Mouse (Mus musculus) liver, embryonic 16.5 days (tissue): ENCODE measurements around the gene Zfp770. TPM values are rescaled to one million over a fixed set of nuclear protein-coding genes. Genes with fewer than 3 reads are reported as not detected.

Experiments used
- ATAC-seq: fragments of 200-750 bp; cut with Nextera tagmentation; 2 replicates; pipeline ENCODE4 v1.8.0; 2017; ENCODE audit warnings: low read depth, mild to moderate bottlenecking, moderate number of reproducible peaks, moderate library complexity
- H3K27ac ChIP-seq: fragments of 300-500 bp; sonication (generic); 2 replicates; pipeline ENCODE4 v1.5.1; 2014; ENCODE audit warnings: mild to moderate bottlenecking, low read length
- H3K27me3 ChIP-seq: fragments of 300-500 bp; sonication (generic); 2 replicates; pipeline ENCODE4 v1.6.1; 2014; ENCODE audit warnings: low read depth, low read length, mixed read lengths; ENCODE audit not compliant: control insufficient read depth, insufficient read depth
- H3K36me3 ChIP-seq: fragments of 300-500 bp; sonication (generic); 2 replicates; pipeline ENCODE4 v1.6.1; 2014; ENCODE audit warnings: mild to moderate bottlenecking; ENCODE audit not compliant: control insufficient read depth, insufficient read depth
- H3K4me1 ChIP-seq: fragments of 300-500 bp; sonication (generic); 2 replicates; pipeline ENCODE4 v1.6.1; 2014; ENCODE audit warnings: low read depth, low read length, mixed read lengths; ENCODE audit not compliant: control insufficient read depth
- H3K4me2 ChIP-seq: fragments of 300-500 bp; sonication (generic); 2 replicates; pipeline ENCODE4 v1.6.1; 2014; ENCODE audit warnings: low read depth, low read length, mixed read lengths
- H3K4me3 ChIP-seq: fragments of 300-500 bp; sonication (generic); 2 replicates; pipeline ENCODE4 v1.5.1; 2014; ENCODE audit warnings: low read depth, mild to moderate bottlenecking, low read length
- H3K9ac ChIP-seq: fragments of 300-500 bp; sonication (generic); 2 replicates; pipeline ENCODE4 v1.6.1; 2014; ENCODE audit warnings: low read depth, low read length
- H3K9me3 ChIP-seq: fragments of 300-500 bp; sonication (generic); replicated peaks from 2 replicates; pipeline ENCODE4 v1.6.1; 2016; ENCODE audit warnings: low read length; ENCODE audit not compliant: control insufficient read depth
- WGBS: fragments of 180-500 bp; shearing (Covaris S2); extraction: QIAGEN DNeasy Blood & Tissue Kit; methylation state at CpG from one replicate; pipeline ENCODE4 v1.1.7; 2014; ENCODE audit not compliant: insufficient replicate concordance; 5-methylcytosine and 5-hydroxymethylcytosine counted together
- polyA plus RNA-seq: library from polyadenylated mRNA; unstranded; fragments of >200 nt; fragmentation: Nextera tagmentation; extraction: Ambion mirVana; gene quantifications from 2 replicates; pipeline ENCODE4 v1.2.1, GENCODE M21; 2015

The Zfp770 gene
- polyA plus RNA-seq: 0.97 and 1.1 TPM in 2 replicates

DNA sequence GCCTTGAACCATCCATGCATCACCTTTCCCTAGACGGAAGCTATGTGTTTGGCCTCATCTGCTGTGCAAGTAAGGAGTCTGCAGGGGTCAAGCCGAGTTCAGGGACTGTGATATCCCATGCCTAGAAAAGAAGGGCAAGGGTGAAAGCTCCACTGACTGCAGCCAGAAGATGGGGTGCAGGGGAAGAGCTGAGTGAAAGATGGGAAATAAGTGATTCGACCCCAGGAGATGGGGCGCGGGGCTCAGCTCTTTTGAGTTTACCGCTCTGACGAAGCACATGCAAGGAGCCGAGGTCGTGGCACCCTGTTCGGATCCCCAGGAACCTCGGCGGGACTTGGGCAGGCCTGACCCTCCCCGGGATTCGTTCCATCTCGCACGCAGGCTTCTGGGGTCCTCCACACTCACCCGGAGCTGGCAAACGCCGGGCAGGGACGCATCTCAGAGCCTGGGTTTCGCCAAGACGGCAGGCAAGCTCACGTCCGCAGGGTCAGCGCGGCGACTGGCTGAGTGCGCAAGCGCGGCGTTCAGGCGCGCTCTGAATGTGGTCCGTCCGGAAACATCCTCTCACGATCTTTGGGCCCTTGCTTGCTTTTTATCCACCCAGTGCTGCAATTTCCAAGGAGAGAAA is at the start of gene Zfp770:
TSS of gene Zfp770 (minus strand) at position 538 of the 628 bp plus-strand sequence.
- under 1% methylated on average over 36 of the region's 36 CpGs for WGBS

GRCm38 (mm10) chr2:114249440-114249839 is 48.2 kb upstream of the Zfp770 start:
- Histone ChIP-seq H3K27me3 (no peaks in the 10 kb centered on the region), H3K36me3 (no peaks in the 10 kb centered on the region), H3K4me1 (no peaks in the 10 kb centered on the region), H3K9me3 (no peaks in the 10 kb centered on the region), H3K9ac (no peak overlapping the region), H3K4me3 (no peak overlapping the region), H3K27ac (no peak overlapping the region), H3K4me2 (no peak overlapping the region)
- 64% methylated on average over 6 of the region's 6 CpGs for WGBS
- no peak for ATAC-seq

More for the DNA sequence above, at the start of gene Zfp770:
- Histone ChIP-seq H3K4me3 (peak within 1 kb of the TSS; percentile 81), H3K27ac (peak within 1 kb of the TSS; percentile 54), H3K4me2 (peak within 1 kb of the TSS; percentile 76), H3K9me3 (no peaks in the 10 kb centered on the region), H3K36me3 (peaks cover 4% of the 10 kb centered on the region; the same call in 1 of the 2 replicates), H3K4me1 (no peaks in the 10 kb centered on the region; the same call in none of the 2 replicates), H3K27me3 (no peaks in the 10 kb centered on the region), H3K9ac (peak within 1 kb of the TSS; percentile 81)
- ATAC-seq: peak; percentile 84

DNA sequence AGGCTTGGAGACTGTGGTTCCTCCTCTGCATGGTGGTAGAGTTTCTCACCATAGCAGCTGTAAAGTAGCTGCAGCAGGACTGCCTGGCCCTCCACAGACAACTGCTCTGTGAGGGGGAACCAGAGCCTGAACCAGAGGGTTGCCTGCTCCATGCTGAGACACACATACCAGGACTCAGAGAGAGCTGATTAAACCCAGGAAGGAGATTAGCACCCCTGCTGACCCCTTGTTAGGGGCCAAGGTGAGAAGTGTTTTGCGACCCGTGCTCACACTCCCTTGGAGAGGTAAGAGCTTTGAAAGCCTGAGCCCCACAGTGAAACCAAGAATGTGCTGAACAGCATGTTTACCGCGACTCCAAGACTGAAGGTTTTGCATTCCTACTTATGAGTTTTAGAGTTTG is 36.4 kb upstream of the Zfp770 start:
- 12% methylated on average over 4 of the region's 4 CpGs for WGBS

GRCm38 (mm10) chr2:114236566-114236965 is 35.3 kb upstream of the Zfp770 start:
- no peaks in the 10 kb centered on the region for H3K36me3 ChIP-seq
- no peaks in the 10 kb centered on the region for H3K9me3 ChIP-seq
- H3K27me3 ChIP-seq: no peaks in the 10 kb centered on the region
- no peak for ATAC-seq
- H3K4me3 ChIP-seq: no peak overlapping the region
- no peak overlapping the region for H3K9ac ChIP-seq
- 48% methylated on average over 1 of the region's 1 CpGs for WGBS
- no peaks in the 10 kb centered on the region for H3K4me1 ChIP-seq
- H3K27ac ChIP-seq: no peak overlapping the region
- H3K4me2 ChIP-seq: no peak overlapping the region

More for the DNA sequence above, 36.4 kb upstream of the Zfp770 start:
- no peaks in the 10 kb centered on the region for H3K9me3 ChIP-seq
- no peak overlapping the region for H3K27ac ChIP-seq
- H3K4me1 ChIP-seq: no peaks in the 10 kb centered on the region
- no peak for ATAC-seq
- H3K27me3 ChIP-seq: no peaks in the 10 kb centered on the region
- H3K4me3 ChIP-seq: no peak overlapping the region
- H3K4me2 ChIP-seq: no peak overlapping the region
- no peak overlapping the region for H3K9ac ChIP-seq
- no peaks in the 10 kb centered on the region for H3K36me3 ChIP-seq

- H3K9ac ChIP-seq: no peak overlapping the region
- no peak for ATAC-seq
- 73% methylated on average over 3 of the region's 3 CpGs for WGBS
- no peaks in the 10 kb centered on the region for H3K4me1 ChIP-seq
- no peaks in the 10 kb centered on the region for H3K27me3 ChIP-seq
- no peak overlapping the region for H3K4me3 ChIP-seq
- no peak overlapping the region for H3K27ac ChIP-seq
- no peaks in the 10 kb centered on the region for H3K36me3 ChIP-seq
- no peaks in the 10 kb centered on the region for H3K9me3 ChIP-seq
- no peak overlapping the region for H3K4me2 ChIP-seq
Measured at GRCm38 (mm10) chr2:114235584-114235983, 34.3 kb upstream of the Zfp770 start.

GRCm38 (mm10) chr2:114231248-114231647 is 30.0 kb upstream of the Zfp770 start:
- no peak overlapping the region for H3K4me3 ChIP-seq

DNA sequence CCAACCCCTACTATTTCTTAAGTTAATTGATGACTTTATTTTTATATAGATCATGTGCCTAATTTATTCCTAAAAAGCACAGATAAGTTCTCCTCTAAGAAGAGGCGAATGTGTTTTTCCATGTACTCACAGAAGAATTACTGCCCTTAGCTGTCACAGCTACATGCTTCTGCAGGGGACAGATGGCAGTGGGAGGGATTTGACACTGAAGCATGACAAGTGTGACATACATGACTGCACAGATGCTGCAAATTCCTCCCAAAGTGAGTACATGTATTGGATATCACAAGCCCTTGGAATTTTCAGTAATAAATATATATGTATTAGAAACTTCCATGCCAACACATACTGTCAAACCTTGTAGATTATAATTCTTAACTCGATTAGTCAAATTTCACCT is 27.4 kb upstream of the Zfp770 start:
- H3K4me3 ChIP-seq: no peak overlapping the region
- no peak overlapping the region for H3K4me2 ChIP-seq
- no peaks in the 10 kb centered on the region for H3K9me3 ChIP-seq
- H3K36me3 ChIP-seq: no peaks in the 10 kb centered on the region
- H3K27ac ChIP-seq: no peak overlapping the region
- no peak overlapping the region for H3K9ac ChIP-seq
- ATAC-seq: no peak
- no peaks in the 10 kb centered on the region for H3K4me1 ChIP-seq
- no peaks in the 10 kb centered on the region for H3K27me3 ChIP-seq
- WGBS: 60% methylated on average over 2 of the region's 2 CpGs

More at GRCm38 (mm10) chr2:114231248-114231647, 30.0 kb upstream of the Zfp770 start:
- Histone ChIP-seq H3K4me1 (no peaks in the 10 kb centered on the region), H3K9me3 (no peaks in the 10 kb centered on the region), H3K4me2 (no peak overlapping the region), H3K27me3 (no peaks in the 10 kb centered on the region), H3K36me3 (no peaks in the 10 kb centered on the region), H3K9ac (no peak overlapping the region), H3K27ac (no peak overlapping the region)
- WGBS: 48% methylated on average over 2 of the region's 2 CpGs
- no peak for ATAC-seq

DNA sequence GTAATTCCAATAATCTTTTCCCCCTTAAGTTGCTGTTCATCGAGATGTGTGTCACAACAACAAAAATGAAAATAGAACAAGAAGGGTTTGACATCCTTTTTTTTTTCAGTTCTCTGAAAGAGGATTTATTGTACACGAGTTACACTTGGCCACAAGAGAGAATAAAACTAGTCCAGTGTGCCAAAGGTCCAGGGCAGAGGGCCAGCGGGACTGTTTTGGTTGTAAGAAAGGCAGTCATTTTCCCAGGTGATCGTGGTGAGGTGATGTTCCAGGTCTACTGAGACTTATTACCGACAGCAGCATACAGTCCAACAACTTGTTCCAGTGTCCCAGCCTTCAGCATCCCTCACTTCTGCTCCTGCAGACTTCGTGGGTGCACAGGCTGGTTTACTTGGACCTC is 3.8 kb upstream of the Zfp770 start:
- Histone ChIP-seq H3K4me2 (no peak overlapping the region), H3K36me3 (no peaks in the 10 kb centered on the region), H3K4me3 (no peak overlapping the region), H3K27me3 (no peaks in the 10 kb centered on the region), H3K9me3 (no peaks in the 10 kb centered on the region), H3K27ac (no peak overlapping the region), H3K4me1 (no peaks in the 10 kb centered on the region; the same call in 1 of the 2 replicates), H3K9ac (no peak overlapping the region)
- no peak for ATAC-seq
- WGBS: 44% methylated on average over 6 of the region's 6 CpGs

GRCm38 (mm10) chr2:114201574-114201973 is 305 bp upstream of the Zfp770 start:
- Histone ChIP-seq H3K9me3 (no peaks in the 10 kb centered on the region), H3K4me2 (peak overlapping the region; percentile 76), H3K9ac (no peak overlapping the region), H3K36me3 (peaks cover 4% of the 10 kb centered on the region; the same call in 1 of the 2 replicates), H3K27me3 (no peaks in the 10 kb centered on the region), H3K4me3 (peak overlapping the region; percentile 81), H3K27ac (no peak overlapping the region), H3K4me1 (no peaks in the 10 kb centered on the region; the same call in none of the 2 replicates)
- 30% methylated on average over 4 of the region's 4 CpGs for WGBS
- ATAC-seq: no peak
